Mouse (Mus musculus): Measurements from ENCODE around the gene Bcr.

The Bcr gene

GRCm38 (mm10) chr10:75093252-75093987, 33.0 kb downstream of the Bcr start:
- no peak for DNase-seq (ENCODE audit: extremely low read depth, low read depth)

- no peak for DNase-seq (ENCODE audit: extremely low read depth, low read depth)
These were observed 33.9 kb downstream of the Bcr start for GRCm38 (mm10) chr10:75094338-75094737.

GRCm38 (mm10) chr10:75095216-75095615, 34.8 kb downstream of the Bcr start:
- DNase-seq (ENCODE audit: extremely low read depth, low read depth) = no peak

DNA sequence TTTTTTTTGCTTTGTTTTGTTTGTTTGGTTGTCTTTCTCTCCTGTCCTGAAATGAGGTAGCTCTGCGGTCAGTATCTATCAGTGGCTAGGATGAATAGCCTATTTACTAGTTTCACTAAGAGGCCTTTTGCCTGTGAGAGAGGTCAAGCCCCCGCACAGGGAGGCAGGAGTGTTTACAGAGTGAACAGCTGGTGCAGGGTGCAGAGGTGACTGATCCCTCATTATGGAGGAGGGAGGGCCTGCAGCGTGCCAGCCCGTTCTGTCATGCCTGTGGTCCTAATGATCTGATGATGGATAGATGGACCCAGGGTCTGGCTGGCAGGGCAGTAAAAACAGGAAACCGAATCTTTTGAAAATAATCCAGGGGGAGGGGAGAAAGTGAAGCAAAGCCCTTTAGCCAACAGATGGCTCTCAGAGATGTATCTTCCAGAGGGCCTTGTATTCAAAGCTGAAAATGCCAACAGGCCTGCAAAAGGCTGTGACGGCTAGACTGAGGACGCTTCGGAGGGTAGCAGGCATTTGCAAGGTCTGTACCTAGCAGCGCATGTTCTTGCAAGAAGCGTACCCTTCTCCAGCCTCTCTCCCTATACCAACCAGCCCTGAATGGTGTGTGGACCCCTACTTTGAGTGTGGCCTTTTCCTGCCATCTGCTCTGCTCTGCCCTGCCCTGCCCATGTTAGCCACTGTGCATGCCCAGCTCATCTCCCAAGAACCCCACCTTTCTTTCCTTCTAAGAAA, 38.2 kb downstream of the Bcr start:
- DNase-seq (ENCODE audit: extremely low read depth, low read depth) = no peak

DNA sequence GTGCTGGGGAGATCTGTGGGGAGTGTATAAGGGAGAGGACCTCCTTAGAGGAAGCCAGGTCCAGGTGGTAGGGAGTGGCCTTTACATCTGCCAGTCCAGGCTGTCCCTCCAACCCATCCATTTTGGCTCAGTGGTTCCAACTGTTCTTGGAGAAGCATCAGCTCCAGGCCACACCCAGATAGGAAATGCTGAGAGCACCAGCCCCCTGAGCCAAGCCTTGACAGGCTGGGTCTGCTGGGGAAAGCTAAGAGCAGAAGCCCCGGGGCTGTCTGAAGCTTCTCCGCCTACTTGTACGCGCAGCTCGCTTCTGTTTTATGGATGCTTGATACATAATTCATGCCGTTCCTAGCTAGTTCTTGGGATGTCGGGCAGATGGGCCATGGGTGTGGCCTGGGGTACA, 39.9 kb downstream of the Bcr start:
- no peak for DNase-seq (ENCODE audit: extremely low read depth, low read depth)

GRCm38 (mm10) chr10:75103502-75103901, 43.1 kb downstream of the Bcr start:
- DNase-seq (ENCODE audit: extremely low read depth, low read depth) = no peak

DNA sequence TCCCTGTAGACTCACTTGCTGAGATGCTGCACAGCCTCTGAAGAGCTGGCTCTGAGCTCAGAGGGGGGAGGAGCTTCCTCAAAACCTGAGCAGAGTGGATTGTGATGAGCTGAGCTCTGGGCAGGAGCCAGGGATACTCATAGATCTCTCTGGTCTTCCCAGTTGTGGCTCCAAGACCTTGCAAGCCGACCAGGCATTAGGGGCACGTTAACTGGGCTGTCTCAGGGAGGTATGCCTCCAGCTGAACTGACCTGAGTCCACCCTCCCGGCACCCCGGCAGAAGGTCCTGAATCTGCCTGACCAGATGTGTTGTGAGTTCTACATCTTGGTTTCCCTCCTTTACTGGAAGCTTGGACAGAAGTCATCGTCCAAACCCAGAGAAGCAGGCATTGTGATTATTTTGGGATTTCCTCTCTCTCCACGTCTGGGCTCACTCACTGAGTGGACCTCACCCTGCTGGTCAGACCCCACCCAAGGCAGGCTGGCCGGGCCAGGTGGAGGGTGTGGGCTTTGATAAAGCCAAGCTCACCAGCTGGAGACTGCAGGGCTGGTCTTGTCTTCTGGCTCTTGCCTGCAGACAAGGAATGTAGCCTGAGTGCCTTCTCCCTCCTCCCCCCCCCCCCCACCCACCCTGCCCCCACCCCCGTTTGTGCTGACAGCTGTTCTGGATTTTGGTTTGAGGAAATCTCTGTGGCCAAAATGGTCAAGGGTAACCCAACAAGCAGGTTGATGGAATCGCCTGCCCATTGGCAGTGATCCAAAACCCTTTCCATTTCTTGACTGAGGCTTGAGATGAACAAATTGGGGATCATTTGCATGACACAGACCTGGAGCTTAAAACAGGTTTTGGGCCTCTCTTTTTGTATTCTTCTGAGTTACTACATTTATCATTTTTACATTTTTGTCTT, 44.1 kb downstream of the Bcr start:
- no peak for DNase-seq (ENCODE audit: extremely low read depth, low read depth)

GRCm38 (mm10) chr10:75105099-75105461, 44.7 kb downstream of the Bcr start:
- no peak for DNase-seq (ENCODE audit: extremely low read depth, low read depth)

- peak; percentile 41 for DNase-seq (ENCODE audit: extremely low read depth, low read depth)
These were observed 45.3 kb downstream of the Bcr start for GRCm38 (mm10) chr10:75105687-75106086.

DNA sequence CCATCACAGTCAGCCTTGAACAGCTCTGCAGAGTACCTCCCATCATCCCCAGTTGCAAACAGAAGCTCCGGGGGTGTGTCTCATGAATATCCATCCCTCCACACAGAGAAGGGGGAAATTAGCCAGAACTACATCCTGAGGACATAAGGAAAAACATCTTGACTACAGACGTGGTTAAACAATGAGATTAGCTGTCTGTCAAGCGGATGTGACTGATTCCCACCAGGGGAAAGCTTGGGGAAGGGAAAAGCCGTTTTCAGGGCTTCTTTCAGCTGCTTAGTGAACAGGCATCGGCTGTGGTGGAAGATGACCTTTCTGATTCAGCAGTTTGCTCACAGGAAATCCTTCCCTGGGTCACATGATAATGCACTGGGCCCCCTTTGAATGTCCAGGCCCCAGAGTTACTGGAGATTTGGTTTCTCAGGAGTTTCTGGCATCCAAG, 46.6 kb downstream of the Bcr start:
- DNase-seq (ENCODE audit: extremely low read depth, low read depth) = no peak

- DNase-seq (ENCODE audit: extremely low read depth, low read depth) = no peak
These were observed 47.7 kb downstream of the Bcr start for GRCm38 (mm10) chr10:75108092-75108491.

GRCm38 (mm10) chr10:75111446-75112201, 51.2 kb downstream of the Bcr start:
- no peak for DNase-seq (ENCODE audit: extremely low read depth, low read depth)

DNA sequence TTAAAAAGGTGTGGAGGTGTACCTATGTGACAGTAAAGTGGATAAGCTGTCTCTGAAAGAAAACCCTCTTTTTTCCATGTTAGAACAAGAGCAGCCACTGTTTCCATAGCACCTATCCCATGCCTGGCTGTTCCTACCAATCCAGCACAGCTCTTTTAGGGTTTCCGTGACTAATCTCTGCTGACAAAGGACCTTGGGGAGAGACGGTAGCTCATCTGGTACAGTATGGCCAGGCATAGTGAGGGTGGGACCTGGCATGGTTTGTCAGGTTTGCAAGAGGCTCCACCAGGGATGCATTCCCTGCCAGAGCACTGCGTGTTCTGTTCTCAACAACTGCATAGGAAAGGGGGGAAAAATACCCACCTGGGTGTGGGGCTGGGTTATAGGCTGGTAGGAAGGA, 52.0 kb downstream of the Bcr start:
- DNase-seq (ENCODE audit: extremely low read depth, low read depth) = no peak

GRCm38 (mm10) chr10:75113620-75114019, 53.2 kb downstream of the Bcr start:
- no peak for DNase-seq (ENCODE audit: extremely low read depth, low read depth)

DNA sequence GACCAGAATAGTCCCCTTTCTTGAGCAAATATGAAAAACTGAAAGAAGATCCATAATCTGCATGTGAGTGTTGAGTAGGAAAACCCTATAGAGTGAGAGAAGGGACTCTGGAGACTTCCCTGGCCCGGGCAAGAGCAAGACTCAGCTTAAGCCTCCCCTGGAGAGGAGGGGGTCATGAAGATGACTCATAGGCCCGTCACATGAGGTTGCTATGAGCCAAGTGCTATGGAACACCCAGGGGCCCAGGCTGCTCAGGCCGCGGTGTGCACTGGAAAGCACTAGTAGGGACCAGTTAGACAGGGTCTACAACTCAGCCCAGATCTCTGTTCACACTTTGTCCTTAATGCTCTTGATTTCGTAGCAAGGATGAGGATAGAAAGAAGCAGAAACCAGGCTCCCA, 54.8 kb downstream of the Bcr start:
- DNase-seq (ENCODE audit: extremely low read depth, low read depth) = no peak

DNA sequence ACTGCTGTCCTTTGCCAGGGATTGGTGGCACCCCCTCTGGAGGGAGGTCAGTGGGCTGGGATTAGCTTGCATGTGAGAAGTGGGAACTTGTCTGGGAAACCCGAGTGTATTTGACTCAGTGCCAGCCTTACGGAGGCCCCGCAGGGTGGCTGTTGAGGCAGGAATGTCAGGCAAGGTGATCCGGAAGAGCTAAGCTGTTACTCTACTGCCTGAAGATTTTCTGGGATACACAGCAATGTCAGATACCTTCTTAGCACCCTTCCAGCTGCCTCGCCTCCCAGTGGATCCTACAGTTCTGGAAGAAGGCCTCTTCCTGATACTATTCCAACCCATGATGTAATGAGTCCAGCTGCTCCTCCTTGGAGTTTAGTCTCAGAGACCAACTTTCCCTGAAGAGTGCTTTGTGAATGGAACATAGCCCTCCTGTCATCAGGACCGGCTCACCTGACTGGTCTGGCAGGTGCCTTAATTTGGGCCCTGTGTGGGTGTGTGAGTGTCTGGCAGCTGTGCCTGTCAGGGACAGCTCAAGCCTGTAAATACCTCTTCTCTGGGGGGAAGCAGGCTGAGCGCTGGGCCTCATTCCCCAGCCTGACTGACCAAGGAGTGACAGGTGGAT, 56.6 kb downstream of the Bcr start:
- DNase-seq (ENCODE audit: extremely low read depth, low read depth) = no peak

GRCm38 (mm10) chr10:75118444-75118843, 58.1 kb downstream of the Bcr start:
- DNase-seq (ENCODE audit: extremely low read depth, low read depth) = no peak

GRCm38 (mm10) chr10:75119396-75119795, 59.0 kb downstream of the Bcr start:
- DNase-seq (ENCODE audit: extremely low read depth, low read depth) = no peak

DNA sequence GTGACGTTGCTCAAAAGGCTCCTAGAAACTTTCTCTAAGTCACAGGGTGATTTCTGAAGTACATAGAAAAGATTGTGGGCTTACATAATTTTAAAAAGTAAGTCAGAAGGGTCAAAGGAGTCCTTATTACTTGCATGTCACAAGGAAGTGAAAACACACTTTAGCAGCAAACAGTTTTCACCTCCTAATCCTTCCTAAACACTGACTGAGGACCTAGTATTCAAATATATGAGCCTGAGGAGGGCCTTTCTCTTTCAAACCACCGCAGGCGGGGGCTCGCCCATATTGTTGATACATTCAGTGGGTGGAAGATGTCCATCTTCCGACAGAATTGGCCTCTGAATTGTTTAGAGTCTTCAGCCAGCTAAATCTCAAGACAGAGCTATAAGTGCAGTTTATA, 59.8 kb downstream of the Bcr start:
- DNase-seq (ENCODE audit: extremely low read depth, low read depth) = no peak

- no peak for DNase-seq (ENCODE audit: extremely low read depth, low read depth)
These were observed 60.6 kb downstream of the Bcr start for GRCm38 (mm10) chr10:75121028-75121427.

DNA sequence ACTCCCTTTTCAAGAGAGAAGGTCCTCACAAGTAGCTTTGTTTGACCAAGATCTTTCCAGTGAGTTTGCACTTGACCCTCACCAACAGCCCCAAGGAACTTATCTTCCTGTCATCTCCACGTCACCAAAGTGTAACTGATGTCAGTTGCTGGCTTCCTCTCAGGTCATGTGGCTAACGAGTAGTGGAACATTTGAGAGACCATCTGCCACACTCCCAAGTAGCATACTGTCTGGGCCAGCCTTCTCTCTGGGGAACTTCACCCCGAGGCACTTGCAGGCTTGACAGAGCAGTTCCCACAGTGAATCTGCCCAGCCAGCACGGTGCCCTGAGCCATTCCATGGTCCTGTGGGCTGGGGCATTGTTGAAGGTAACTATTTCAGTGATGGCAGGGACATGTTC, 65.2 kb downstream of the Bcr start:
- no peak for DNase-seq (ENCODE audit: extremely low read depth, low read depth)
